Mouse (Mus musculus) midbrain, embryonic 16.5 days (tissue): ENCODE results near the gene Zfp536. TPM values are rescaled to one million over a fixed set of nuclear protein-coding genes. Genes with fewer than 3 reads are reported as not detected.
A peak's percentile ranks its signal among the peaks of the same experiment; 100 is the strongest.
"Not testable (repeated sequence)": the region's sequence is repeated elsewhere in the genome, so short reads cannot be mapped to it uniquely, and the experiment has no call there.

ENCODE experiments used
- ATAC-seq: fragments of 200-750 bp; cut with Nextera tagmentation; 2 replicates; pipeline ENCODE4 v1.8.0; 2017; ENCODE audit warnings: moderate TSS enrichment
- H3K27ac ChIP-seq: fragments of 300-500 bp; sonication (generic); 2 replicates; pipeline ENCODE4 v1.5.1; 2014; ENCODE audit warnings: mild to moderate bottlenecking, low read length, mixed read lengths
- H3K27me3 ChIP-seq: fragments of 300-500 bp; sonication (generic); 2 replicates; pipeline ENCODE4 v1.6.1; 2014; ENCODE audit warnings: low read depth, low read length, mixed read lengths; ENCODE audit not compliant: control insufficient read depth, insufficient read depth
- H3K36me3 ChIP-seq: fragments of 300-500 bp; sonication (generic); 2 replicates; pipeline ENCODE4 v1.6.1; 2014; ENCODE audit warnings: mild to moderate bottlenecking, low read length, moderate library complexity, mixed read lengths; ENCODE audit not compliant: control insufficient read depth, insufficient read depth
- H3K4me1 ChIP-seq: fragments of 300-500 bp; sonication (generic); 2 replicates; pipeline ENCODE4 v1.6.1; 2014; ENCODE audit warnings: mild to moderate bottlenecking, low read length, mixed read lengths; ENCODE audit not compliant: control insufficient read depth, insufficient read depth
- H3K4me2 ChIP-seq: fragments of 300-500 bp; sonication (generic); 2 replicates; pipeline ENCODE4 v1.6.1; 2014; ENCODE audit warnings: mild to moderate bottlenecking, low read length, mixed read lengths
- H3K4me3 ChIP-seq: fragments of 300-500 bp; sonication (generic); 2 replicates; pipeline ENCODE4 v1.5.1; 2014; ENCODE audit warnings: low read depth, mild to moderate bottlenecking, low read length, moderate library complexity, mixed read lengths
- H3K9ac ChIP-seq: fragments of 300-500 bp; sonication (generic); 2 replicates; pipeline ENCODE4 v1.6.1; 2014; ENCODE audit warnings: low read depth, low read length, mixed read lengths
- H3K9me3 ChIP-seq: fragments of 300-500 bp; sonication (generic); replicated peaks from 2 replicates; pipeline ENCODE4 v1.6.1; 2014; ENCODE audit warnings: mild to moderate bottlenecking, low read length, mixed read lengths; ENCODE audit not compliant: control insufficient read depth, poor library complexity, severe bottlenecking
- WGBS: fragments of 180-500 bp; shearing (Covaris S2); extraction: QIAGEN DNeasy Blood & Tissue Kit; methylation state at CpG from one replicate; pipeline ENCODE4 v1.1.7; 2014; 5-methylcytosine and 5-hydroxymethylcytosine counted together
- polyA plus RNA-seq: library from polyadenylated mRNA; unstranded; fragments of >200 nt; fragmentation: Nextera tagmentation; extraction: Ambion mirVana; gene quantifications from 2 replicates; pipeline ENCODE4 v1.2.1, GENCODE M21; 2015

Zfp536 gene
- polyA plus RNA-seq, 1 experiment from 2014 or later, result 24.4 TPM

DNA sequence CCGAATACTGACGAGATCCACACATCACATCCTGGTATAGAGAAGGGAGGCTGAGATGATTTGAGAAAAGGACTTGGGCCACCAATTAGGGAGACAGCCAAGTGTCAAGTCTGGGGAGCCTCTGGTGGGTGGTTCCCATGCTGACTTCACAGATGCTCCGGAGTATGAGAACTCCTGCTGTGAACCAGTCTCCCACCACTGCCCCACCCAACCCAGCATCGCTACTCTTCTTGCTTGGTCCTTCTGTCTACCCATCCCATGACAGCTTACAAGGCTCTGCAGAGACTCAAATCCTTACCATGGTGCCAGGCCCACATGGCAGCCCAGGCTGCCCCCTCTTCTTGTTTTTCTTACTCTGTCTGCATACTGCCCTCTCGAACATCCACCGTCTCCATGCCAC lies 165.5 kb downstream of the Zfp536 start:
- Histone ChIP-seq H3K27ac (no peak overlapping the region), H3K27me3 (no peaks in the 10 kb centered on the region), H3K4me2 (no peak overlapping the region), H3K4me1 (peaks cover 2% of the 10 kb centered on the region; the same call in 1 of the 2 replicates), H3K9ac (no peak overlapping the region), H3K36me3 (no peaks in the 10 kb centered on the region), H3K4me3 (no peak overlapping the region), H3K9me3 (no peaks in the 10 kb centered on the region)
- WGBS, result 96% methylated on average over 6 of the region's 6 CpGs
- ATAC-seq, result no peak

DNA sequence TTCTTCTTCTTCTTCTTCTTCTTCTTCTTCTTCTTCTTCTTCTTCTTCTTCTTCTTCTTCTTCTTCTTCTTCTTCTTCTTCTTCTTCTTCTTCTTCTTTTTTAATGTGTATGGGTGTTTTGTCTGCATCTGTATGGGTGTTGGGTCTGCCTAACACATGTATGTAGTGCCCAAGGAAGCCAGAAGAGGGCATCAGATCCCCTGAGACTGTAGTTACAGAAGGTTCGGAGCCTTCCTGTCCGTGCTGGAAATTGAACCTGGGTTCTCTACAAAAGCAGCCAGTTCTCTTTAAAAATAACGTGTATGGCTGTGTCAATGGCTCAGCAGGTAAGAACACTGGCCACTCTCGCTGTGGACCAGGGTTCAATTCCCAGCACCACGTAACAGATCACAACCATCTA lies 167.0 kb downstream of the Zfp536 start:
- Histone ChIP-seq H3K9me3 (no peaks in the 10 kb centered on the region), H3K27me3 (no peaks in the 10 kb centered on the region), H3K27ac (no peak overlapping the region), H3K4me1 (peaks cover 2% of the 10 kb centered on the region; the same call in 1 of the 2 replicates), H3K4me2 (no peak overlapping the region), H3K36me3 (no peaks in the 10 kb centered on the region), H3K4me3 (no peak overlapping the region), H3K9ac (no peak overlapping the region)
- no peak for ATAC-seq
- WGBS, result 84% methylated on average over 5 of the region's 5 CpGs

DNA sequence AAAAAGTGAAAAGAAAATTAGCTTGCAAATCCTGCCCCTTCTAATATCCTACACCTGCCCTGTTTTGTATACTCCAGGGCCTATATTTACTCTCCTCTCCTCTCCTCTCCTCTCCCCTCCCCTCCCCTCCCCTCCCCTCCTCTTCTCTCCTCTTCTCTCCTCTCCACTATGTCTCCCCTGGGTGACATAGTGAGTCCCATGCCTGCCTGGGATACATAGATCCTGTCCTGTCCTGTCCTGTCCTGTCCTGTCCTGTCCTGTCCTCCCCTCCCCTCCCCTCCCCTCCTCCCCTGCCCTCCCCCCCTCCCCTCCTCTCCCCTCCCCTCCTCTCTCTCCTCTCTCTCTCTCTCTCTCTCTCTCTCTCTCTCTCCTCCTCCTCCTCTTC lies 169.9 kb downstream of the Zfp536 start:
- not testable (repeated sequence) for ATAC-seq, H3K27ac ChIP-seq, H3K4me3 ChIP-seq, H3K4me1 ChIP-seq, H3K36me3 ChIP-seq, H3K27me3 ChIP-seq, H3K9me3 ChIP-seq, H3K9ac ChIP-seq, H3K4me2 ChIP-seq

DNA sequence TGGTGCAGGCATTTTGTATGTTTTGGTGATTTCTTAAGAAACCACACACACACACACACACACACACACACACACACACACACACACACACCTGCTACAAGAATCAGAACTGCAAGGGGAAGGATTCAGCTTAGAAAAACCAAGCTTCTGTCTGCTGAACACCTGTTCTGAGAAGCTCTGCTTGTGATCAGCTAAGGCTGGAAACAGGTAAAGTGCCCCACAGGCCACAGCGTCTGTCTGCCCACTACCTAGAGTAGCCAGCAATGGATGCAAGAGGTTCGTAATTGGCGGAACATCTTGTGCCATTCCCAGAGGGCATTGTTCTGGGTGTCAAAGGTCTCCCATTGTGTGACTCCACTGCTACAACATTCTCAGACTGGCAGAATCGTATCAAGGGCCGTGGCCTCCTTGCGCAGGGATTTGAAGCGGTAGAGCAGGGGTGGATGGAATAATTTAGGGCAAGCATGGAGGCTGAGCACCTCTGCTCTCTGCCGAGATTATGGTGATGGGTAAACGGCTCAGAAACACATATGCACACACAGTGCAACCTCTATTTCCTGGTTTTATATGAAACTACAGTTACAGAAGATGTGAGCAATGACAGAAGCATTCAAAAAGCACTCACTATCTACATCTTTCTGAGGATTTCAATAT lies 170.4 kb downstream of the Zfp536 start:
- no peaks in the 10 kb centered on the region for H3K9me3 ChIP-seq
- 0 out of 2 replicates have a peak, but pooled peaks have one; percentile 32 for ATAC-seq
- peaks cover 5% of the 10 kb centered on the region; the same call in 1 of the 2 replicates for H3K4me1 ChIP-seq
- no peak overlapping the region for H3K4me2 ChIP-seq
- no peaks in the 10 kb centered on the region for H3K36me3 ChIP-seq
- no peaks in the 10 kb centered on the region for H3K27me3 ChIP-seq
- H3K9ac ChIP-seq, result peak overlapping the region; percentile 7; the same call in 1 of the 2 replicates
- H3K4me3 ChIP-seq, result no peak overlapping the region
- 6% methylated on average over 9 of the region's 9 CpGs for WGBS
- no peak overlapping the region for H3K27ac ChIP-seq

DNA sequence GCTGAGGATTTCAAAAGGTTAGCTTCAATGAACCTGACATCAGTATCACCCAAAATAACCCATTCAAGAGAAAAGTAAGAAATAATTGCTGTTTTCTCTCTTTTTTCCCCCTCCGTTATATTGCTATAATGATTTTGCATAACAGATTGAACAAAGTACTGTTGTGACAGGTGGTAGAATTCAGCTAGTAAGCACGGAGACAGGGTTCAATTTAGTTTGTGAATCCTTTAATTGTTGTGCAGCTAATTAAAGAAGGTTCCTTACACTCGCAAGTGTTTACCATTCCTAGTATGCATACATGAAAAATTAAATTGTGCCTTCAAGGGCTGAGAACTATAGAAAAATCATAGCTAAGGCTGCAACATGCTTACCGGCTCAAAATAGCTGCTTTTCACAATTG lies 173.1 kb downstream of the Zfp536 start:
- Histone ChIP-seq H3K9ac (no peak overlapping the region), H3K4me3 (no peak overlapping the region), H3K27ac (no peak overlapping the region), H3K4me1 (peaks cover 5% of the 10 kb centered on the region; the same call in 1 of the 2 replicates), H3K36me3 (no peaks in the 10 kb centered on the region), H3K9me3 (no peaks in the 10 kb centered on the region), H3K4me2 (no peak overlapping the region), H3K27me3 (no peaks in the 10 kb centered on the region)
- 58% methylated on average over 4 of the region's 4 CpGs for WGBS
- no peak for ATAC-seq

DNA sequence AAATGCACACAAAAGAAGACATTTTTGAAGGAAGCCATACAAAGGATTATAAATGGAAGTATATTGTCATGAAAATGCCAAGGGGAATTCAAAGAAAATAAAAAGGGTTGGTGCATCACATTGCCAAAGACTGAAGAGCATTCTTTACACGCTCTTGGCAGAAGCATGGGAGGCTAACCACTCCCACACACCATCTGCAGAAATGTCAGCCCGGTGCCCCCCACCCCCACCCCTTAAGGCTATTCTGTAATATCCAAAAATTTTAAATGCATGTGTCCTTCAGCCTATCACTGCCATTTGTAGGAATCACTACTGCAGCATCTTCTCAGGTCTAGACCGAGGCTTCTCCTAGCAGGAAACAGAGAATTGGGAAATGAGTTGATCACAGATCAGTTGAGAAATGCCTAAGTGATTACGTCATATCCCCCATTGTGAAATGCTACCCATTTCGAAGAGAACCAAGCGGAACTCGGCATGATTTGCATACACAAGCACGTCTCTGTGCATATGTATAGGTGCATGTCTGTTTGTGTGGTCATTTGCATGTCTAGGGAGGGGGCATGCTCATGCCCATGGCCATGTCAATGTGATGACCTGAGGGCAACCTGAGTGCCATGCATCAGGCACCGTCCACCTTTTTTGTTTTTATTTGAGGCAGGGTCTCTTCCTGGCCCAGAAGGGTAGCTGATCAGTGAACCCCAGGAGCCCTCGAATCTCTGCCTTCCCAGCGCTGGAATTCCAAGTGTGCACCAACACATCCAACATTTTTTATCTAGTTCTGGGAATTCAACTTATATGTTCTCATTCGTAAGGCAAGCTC lies 179.0 kb downstream of the Zfp536 start:
- no peaks in the 10 kb centered on the region for H3K9me3 ChIP-seq
- no peaks in the 10 kb centered on the region for H3K36me3 ChIP-seq
- H3K27me3 ChIP-seq, result no peaks in the 10 kb centered on the region
- no peak overlapping the region for H3K4me3 ChIP-seq
- H3K27ac ChIP-seq, result no peak overlapping the region
- WGBS, result 68% methylated on average over 12 of the region's 12 CpGs
- no peak overlapping the region for H3K9ac ChIP-seq
- no peak overlapping the region for H3K4me2 ChIP-seq
- peaks cover 3% of the 10 kb centered on the region; the same call in 1 of the 2 replicates for H3K4me1 ChIP-seq
- ATAC-seq, result no peak

DNA sequence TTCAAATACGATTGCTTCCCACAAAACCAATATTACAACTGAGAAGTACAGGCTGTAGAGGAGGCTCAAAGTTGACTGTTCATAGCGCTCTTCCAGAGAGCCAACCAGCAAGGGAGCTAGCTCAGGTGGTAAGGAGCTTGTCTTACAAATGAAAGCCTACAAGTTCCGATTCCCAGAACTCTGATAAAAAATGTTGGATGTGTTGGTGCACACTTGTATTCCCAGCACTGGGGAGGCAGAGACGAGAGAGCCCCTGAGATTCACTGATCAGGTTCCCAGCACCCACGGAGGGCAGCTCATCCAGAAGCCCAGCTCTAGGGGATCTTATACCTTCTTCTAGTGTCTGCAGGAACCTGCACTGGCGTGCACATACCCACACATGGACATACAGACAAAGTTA lies 179.9 kb downstream of the Zfp536 start:
- H3K4me1 ChIP-seq, result peaks cover 3% of the 10 kb centered on the region; the same call in 1 of the 2 replicates
- 96% methylated on average over 6 of the region's 6 CpGs for WGBS
- no peaks in the 10 kb centered on the region for H3K9me3 ChIP-seq
- H3K27ac ChIP-seq, result no peak overlapping the region
- H3K4me3 ChIP-seq, result no peak overlapping the region
- no peak overlapping the region for H3K4me2 ChIP-seq
- no peak overlapping the region for H3K9ac ChIP-seq
- no peak for ATAC-seq
- no peaks in the 10 kb centered on the region for H3K36me3 ChIP-seq
- H3K27me3 ChIP-seq, result no peaks in the 10 kb centered on the region

DNA sequence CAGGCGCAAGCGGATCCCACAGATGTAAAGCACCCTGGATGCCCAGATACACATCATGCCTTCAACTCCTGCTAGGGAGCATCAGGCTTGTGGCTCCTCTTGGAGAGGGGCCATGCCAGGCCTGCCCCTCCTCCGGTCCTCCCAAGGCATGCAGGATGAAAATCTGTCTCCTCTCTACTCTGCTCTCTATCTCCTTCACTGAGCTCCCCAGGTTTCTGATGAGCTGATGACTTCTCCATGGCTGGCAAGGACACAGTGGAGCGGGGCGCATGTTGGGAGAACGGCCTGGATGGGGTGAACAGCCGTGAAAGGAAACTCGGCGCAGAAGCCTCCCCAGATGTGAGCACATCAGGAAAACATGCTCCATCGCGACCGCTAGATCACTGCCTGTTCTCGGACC lies 186.7 kb downstream of the Zfp536 start:
- Histone ChIP-seq H3K9ac (no peak overlapping the region), H3K27me3 (no peaks in the 10 kb centered on the region), H3K27ac (no peak overlapping the region), H3K4me2 (no peak overlapping the region), H3K4me3 (no peak overlapping the region), H3K36me3 (no peaks in the 10 kb centered on the region), H3K4me1 (peaks cover 3% of the 10 kb centered on the region; the same call in 1 of the 2 replicates), H3K9me3 (no peaks in the 10 kb centered on the region)
- ATAC-seq, result no peak
- WGBS, result 91% methylated on average over 13 of the region's 13 CpGs

DNA sequence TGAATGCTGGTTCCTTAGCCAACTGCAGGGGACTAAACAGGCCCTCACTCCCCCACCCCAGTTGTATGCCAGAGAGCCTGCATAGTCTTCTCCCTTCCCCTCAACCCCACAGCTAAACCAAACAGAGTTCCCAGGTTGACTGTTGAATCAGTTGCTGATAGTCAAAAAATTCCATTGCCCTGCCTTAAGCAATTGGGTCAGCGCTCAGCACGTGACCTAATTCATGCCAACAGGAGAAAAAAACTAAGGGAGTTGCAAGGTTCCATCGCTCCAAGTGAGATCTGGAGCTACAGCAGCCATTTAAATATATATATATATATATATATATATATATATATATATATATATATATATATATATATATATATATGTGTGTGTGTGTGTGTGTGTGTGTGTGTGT lies 192.2 kb downstream of the Zfp536 start:
- Histone ChIP-seq H3K27ac (no peak overlapping the region), H3K36me3 (no peaks in the 10 kb centered on the region), H3K4me1 (no peaks in the 10 kb centered on the region), H3K9ac (no peak overlapping the region), H3K27me3 (no peaks in the 10 kb centered on the region), H3K4me2 (no peak overlapping the region), H3K9me3 (no peaks in the 10 kb centered on the region), H3K4me3 (no peak overlapping the region)
- WGBS, result 96% methylated on average over 3 of the region's 3 CpGs
- no peak for ATAC-seq
